Mouse (Mus musculus) monocyte, adult 2 months (primary cell): ENCODE data around the gene Rangrf.
"Not testable (repeated sequence)": the region's sequence is repeated elsewhere in the genome, so short reads cannot be mapped to it uniquely, and the experiment has no call there.

Source experiments
- DNase-seq, 2 experiments: peaks; one replicate each; pipeline ENCODE4 v3.0.0; 2022; ENCODE audit warnings: low spot score in 2 of 2, low read depth in 1 of 2

Rangrf gene

DNA sequence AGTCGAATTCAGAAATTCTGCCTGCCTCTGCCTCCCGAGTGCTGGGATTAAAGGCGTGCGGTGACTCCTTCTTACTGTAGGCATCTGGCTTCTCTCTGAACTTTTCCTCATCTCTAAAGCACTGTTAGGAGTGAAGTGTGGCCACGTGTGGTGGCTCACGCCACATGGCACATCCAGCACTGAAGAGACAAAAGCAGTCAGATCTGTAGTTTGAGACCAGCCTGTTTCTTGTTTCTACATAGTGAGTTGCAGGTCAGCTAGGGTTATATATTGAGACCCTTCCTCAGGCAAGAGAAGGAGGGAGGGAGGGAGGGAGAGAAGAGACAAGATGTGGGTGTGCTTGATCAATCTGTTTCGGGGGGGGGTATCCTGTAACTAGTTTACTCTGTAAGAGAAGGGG, at the start of gene Rangrf:
Rangrf (minus strand) TSS at position 101 of the 400 bp plus-strand sequence.
- no peak for DNase-seq

- DNase-seq = no peak
These were observed 45.7 kb upstream of the Rangrf start for GRCm38 (mm10) chr11:69020691-69021090.

DNA sequence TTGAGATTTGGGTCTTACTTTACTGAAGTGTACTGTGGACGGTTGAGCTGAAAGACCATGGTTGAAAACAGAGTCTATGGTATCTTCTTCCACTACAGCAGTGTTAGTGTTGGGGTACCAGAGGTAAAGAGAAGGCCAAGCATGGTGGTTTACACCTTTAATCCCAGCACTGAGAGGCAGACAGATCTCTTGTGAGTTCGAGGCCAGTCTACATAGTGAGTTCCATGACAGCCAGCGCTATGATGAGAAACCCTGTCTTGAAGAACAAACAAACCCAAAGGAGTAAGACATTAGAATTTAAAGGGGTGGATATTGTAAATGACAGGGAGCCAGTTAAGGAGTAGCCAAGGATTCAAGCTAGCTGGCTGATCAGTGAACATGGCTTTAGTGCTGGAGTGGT, 41.8 kb upstream of the Rangrf start:
- no peak for DNase-seq

DNA sequence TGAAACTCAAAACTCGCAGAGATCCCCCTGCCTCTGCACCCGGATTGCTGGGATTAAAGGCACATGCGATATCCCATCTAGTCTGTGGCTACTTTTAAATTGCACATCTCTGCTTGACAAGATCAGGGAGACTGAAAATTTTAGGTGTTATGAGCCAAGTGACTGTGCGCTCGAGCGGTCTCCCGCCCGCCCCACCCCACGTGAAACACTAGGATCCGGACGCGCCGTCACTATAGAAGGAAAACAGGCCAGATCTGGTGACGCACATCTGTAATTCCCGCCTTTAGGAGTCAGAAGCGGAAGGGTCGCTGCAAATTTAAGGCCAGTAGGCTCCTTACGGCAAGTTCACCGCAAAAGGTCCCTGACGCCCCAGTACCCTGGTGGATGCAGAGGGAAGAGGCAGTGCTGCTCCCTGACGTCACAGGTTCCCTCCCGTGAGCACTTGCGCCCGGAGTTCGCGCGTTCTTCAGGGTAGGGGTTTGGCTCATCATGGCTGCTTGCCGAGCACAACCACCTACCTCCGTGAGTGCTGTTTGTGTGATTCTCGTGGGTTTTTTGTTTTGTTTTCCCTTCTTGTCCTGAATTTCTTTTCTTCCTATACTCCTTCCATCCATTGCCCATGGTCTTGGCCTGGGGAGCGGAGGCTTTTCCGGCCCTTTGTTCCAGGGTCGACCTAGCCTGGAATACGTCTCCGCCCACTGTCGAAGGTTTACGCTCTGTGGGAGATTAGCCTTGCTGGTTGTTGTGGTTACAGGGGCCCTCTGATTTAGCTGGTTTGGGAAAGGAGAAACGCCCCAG, 40.9 kb upstream of the Rangrf start, which contains the start of gene Ctc1:
Ctc1 (plus strand) TSS at position 268 of the 798 bp plus-strand sequence.
- DNase-seq = peak; percentile 82 to 88

GRCm38 (mm10) chr11:69012071-69012601, 37.2 kb upstream of the Rangrf start:
- peak; percentile 68 to 77 for DNase-seq

GRCm38 (mm10) chr11:69011445-69011844, 36.5 kb upstream of the Rangrf start:
- not testable (repeated sequence) for DNase-seq

DNA sequence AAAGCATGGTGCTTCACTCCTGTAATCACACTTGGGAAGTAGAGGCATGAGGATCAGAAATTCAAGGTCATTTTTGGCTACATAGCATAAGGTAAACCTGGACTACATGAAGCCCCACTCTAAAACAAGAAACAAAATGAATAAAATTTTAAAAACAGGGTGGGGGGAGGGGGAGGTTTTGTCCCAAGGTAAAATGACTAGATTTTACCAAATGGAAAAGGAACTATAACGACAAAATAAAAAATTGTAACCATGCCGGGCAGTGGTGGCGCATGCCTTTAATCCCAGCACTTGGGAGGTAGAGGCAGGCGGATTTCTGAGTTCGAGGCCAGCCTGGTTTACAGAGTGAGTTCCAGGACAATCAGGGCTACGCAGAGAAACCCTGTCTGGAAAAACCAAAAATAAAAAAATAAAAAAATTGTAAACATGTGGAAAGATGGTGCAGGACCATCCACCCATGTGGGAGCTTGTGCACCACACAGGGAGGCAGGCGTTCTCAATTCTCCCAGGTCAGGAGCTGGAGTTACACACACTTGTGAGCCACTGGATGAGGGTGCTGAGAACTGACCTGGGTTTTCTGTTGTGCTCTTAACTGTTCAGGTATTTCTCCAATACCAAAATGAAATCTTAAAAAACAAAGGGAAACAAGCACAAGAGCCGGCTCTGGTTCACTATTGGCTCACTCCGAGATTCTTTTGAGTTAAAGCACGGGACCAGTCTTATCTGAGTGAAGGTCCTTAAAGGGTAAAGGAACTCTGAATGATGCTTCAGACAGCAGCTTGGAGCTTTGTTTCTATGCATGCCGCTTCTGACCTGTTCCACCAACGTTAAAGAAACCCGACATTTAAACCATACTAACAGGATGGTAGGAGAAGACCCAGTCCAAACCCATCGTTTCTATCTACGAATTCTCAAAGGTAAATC, 35.7 kb upstream of the Rangrf start:
- DNase-seq = no peak

DNA sequence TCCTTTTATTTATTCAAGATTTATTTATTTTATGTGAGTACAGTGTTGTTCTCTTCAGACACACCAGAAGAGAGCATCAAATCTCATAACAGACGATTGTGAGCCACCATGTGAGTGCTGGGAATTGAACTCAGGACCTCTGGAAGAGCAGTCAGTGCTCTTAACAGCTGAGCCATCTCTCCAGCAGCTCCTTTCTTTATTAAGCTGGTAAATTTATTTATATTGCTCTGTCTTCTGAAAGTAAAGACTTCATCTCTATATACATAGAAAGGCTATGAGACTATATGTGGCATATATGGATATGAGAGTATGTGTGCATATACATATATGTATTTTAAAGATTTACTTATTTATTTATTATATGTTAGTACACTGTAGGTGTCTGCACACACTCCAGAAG, 34.5 kb upstream of the Rangrf start:
- DNase-seq = no peak

DNA sequence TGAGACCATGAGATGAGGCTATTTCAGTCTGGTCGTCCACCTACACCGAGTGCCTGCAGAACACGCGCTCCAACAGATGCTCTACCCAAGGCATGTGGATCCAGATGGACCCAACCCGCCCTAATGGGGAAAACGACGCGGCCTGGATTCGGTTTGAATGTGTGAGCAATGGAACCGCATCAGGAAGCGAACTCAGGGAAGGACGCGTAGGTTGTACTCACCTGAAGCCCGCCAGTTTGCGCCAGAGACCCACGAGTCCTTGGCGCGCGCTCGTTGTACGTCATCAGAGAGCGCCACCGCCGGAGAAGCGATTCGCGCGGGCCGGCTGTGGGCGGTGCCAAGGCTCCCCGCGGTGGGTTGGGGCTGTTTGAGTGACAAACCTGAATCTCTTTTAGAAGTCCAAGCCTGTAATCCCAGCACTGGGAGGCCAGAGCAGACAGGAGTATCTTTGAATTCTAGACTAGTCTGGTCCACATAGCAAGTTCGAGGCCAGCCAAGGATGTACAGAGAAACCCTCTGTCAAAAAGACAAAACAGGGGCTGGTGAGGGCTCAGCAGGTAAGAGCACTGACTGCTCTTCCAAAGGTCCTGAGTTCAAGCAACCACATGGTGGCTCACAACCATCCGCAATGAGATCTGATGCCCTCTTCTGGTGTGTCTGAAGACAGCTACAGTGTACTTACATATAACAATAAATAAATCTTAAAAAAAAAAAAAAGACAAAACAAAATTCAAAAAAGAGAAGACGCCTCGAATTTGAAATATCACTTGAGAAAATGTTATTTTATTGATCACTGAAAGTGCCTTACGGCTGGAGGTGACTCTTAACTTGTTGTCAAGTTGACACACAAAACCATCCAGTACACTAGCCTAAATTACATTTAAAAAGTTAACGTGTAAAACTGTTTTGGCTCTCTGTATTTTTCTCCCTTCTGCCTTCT, 33.5 kb upstream of the Rangrf start, which contains the start of gene Pfas:
Pfas (minus strand) TSS at position 279 of the 940 bp plus-strand sequence.
- DNase-seq = peak; percentile 82 to 85

GRCm38 (mm10) chr11:69006575-69006974, 31.6 kb upstream of the Rangrf start:
- DNase-seq = not testable (repeated sequence)

DNA sequence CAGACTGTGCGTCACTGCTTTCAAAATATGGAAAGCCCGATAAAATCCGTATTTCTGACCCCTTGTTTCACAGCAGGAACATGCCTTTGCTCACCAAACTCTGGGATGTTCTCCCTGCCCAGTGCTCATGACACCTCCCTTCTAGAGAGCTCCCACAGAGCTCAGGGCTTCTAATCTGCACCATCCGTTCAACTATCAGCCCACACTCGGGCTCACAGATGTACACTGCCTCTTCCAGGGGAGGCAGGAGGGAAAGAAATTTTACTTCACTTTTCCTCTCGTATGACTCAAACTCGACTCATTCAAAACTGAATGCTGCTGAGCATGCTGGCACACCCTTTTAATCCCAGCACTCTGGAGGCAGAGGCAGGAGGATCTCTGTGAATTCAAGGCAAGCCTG, 30.2 kb upstream of the Rangrf start:
- DNase-seq = no peak

GRCm38 (mm10) chr11:69003592-69003991, 28.6 kb upstream of the Rangrf start:
- no peak for DNase-seq

- not testable (repeated sequence) for DNase-seq
These were observed 27.8 kb upstream of the Rangrf start for GRCm38 (mm10) chr11:69002782-69003181.

- DNase-seq = no peak
These were observed 22.1 kb upstream of the Rangrf start for GRCm38 (mm10) chr11:68997080-68997479.

DNA sequence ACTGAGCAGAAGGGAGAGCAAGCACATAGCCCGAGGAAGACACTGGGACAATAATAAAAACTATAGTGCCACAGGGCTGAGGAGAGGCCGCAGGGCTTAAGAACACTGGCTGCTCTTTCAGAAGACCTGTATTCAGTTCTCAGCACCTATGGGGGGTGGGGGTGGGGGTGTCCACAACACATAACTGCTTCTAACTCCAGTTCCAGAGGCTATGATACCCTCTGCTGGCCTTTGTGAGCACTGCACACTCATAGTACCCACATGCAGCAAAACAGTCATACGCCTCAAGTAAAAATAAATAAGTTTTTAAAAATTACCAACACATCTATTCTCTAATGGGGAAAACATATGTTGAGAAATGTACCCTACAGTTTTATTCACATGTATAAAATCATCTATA, 19.4 kb upstream of the Rangrf start:
- DNase-seq = no peak

DNA sequence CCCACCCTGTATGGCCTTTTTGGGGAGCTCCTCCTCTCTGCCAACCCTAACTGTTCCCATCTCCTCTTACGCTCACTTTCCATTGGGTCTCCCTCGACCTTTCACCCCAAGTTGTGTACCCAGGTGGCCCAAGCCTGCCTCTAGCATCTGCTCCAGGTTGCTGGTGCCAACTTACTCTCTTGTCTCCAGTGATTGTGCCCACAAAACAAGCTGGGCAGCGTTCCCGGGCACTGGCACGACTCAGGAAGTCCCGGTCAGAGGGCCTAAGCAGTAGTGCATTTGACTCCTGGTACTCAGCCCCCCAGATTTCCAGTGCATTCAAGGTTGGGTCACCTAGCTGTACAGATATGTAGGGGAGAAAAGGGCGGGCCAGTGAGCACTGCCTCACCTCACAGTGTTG, 18.1 kb upstream of the Rangrf start:
- DNase-seq = no peak

DNA sequence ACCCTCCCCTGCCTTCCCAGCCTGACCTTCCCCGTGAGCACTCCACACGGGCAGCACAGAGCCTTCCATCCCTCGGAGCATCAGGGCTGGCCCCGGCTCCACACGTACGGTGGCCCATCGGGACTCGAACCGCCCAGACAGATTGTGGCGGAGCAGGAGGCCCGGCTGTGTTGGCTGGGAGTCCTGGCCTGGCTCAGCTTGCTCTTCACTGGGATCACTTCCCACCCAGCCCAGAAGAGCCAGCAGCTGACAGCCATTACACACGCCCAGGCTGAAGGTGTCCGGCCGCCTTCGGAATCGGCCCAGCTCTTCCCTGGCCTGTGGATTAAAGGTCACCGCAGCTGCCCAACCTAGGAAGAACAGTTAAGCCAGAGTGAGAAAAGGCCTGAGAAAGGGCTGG, 13.4 kb upstream of the Rangrf start:
- no peak for DNase-seq

DNA sequence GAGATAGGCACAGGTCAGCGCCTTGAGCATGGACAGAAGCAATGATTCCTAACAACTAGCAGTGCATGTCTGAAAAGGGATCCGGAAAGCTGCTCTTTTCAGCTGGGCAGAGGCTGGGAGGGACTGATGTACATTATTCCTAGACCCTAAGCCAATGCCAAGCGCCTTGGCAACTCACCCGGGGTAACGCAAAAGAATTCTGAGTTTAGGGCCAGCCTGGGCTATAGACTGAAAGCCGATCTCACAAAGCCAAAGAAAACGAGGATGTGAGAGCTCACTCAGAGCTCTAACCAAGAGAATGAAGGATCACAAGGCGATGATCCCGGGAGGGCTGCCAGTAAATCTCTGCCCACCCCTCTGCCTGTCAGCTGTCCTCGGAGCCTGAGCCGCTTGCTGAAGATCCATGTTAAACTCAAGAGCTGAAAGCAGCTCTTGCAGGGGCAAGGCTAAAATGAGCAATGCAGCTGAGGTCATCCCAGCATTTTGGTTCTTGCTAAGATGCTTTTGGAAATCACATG, 12.4 kb upstream of the Rangrf start:
- no peak for DNase-seq

GRCm38 (mm10) chr11:68982639-68983369, 7.8 kb upstream of the Rangrf start:
- DNase-seq = peak in 1 of 2 experiments; percentile 40

DNA sequence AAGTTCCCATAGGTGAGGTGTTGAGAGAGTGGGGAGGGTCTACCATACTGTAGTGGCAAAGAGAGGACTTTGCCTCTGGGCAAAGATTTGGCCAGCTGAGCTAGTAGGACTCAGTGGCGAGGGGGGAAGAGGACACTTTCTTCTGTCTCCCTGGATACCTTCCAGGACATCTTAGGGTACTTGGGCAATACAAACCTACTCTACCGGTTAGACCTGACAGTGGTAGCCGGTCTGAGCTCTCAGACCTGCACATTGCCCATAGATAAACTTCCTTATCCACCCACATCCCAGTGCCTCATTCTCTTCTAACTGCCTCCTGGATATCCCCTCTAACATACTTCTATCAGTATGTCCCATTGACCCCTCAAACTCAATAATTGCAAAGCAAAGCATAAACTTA, 5.9 kb upstream of the Rangrf start:
- no peak for DNase-seq
